Mouse (Mus musculus): ENCODE measurements around the gene Olfr1188.
"Not testable (repeated sequence)": the region's sequence is repeated elsewhere in the genome, so short reads cannot be mapped to it uniquely, and the experiment has no call there.

The Olfr1188 gene

GRCm38 (mm10) chr2:88556635-88557034 lies at the start of gene Olfr1188:
Gene Olfr1188, plus strand, starts transcription at chr2:88556935.
- DNase-seq (ENCODE audit: low read depth, low spot score): no peak

- DNase-seq (ENCODE audit: low read depth, low spot score): no peak
Observed at GRCm38 (mm10) chr2:88518251-88518650, 38.5 kb upstream of the Olfr1188 start, which contains the start of gene Olfr1186. Gene Olfr1186, plus strand, starts transcription at chr2:88518551.

GRCm38 (mm10) chr2:88525720-88526119 lies 31.0 kb upstream of the Olfr1188 start:
- DNase-seq (ENCODE audit: low read depth, low spot score): no peak

GRCm38 (mm10) chr2:88572696-88573095 lies 16.0 kb downstream of the Olfr1188 start:
- not testable (repeated sequence) for DNase-seq (ENCODE audit: low read depth, low spot score)

- DNase-seq (ENCODE audit: low read depth, low spot score): no peak
Observed at GRCm38 (mm10) chr2:88586154-88586553, 29.4 kb downstream of the Olfr1188 start, which contains the start of gene Olfr1189. Gene Olfr1189, plus strand, starts transcription at chr2:88586454.

Measured in CD4-positive helper T cell, adult 2 months (primary cell).